Mouse (Mus musculus) adrenal gland, postnatal 36 days (tissue): ENCODE measurements at regions not wholly inside any gene's neighbourhood (a gene's known extent, or its start where the extent isn't known, plus 50 kb on each side); places are given as distances from the start of the nearest gene placed in this dataset.
"Not testable (repeated sequence)": the region's sequence is repeated elsewhere in the genome, so short reads cannot be mapped to it uniquely, and the experiment has no call there.

ENCODE experiments used
- DNase-seq, 2 experiments: peaks; one replicate each; pipeline ENCODE4 v3.0.0; 2021; ENCODE audit warnings: mixed read lengths in 1 of 2

GRCm38 (mm10) chr1:107677404-107677803 lies 87.6 kb downstream of the Serpinb8 start:
- DNase-seq: no peak

- no peak for DNase-seq
Measured at GRCm38 (mm10) chr1:107696858-107697257, 107.1 kb downstream of the Serpinb8 start.

- DNase-seq: no peak
Measured at GRCm38 (mm10) chr1:107706108-107706548, 116.3 kb downstream of the Serpinb8 start.

- DNase-seq: no peak
Measured at GRCm38 (mm10) chr1:107708601-107709000, 118.8 kb downstream of the Serpinb8 start.

- DNase-seq: no peak
Measured at GRCm38 (mm10) chr1:107714869-107715268, 125.1 kb downstream of the Serpinb8 start.

GRCm38 (mm10) chr1:107719304-107719703 lies 129.5 kb downstream of the Serpinb8 start:
- no peak for DNase-seq

- DNase-seq: no peak
Measured at GRCm38 (mm10) chr1:107728113-107728839, 138.5 kb downstream of the Serpinb8 start.

- DNase-seq: no peak
Measured at GRCm38 (mm10) chr1:107765307-107765706, 175.5 kb downstream of the Serpinb8 start.

DNA sequence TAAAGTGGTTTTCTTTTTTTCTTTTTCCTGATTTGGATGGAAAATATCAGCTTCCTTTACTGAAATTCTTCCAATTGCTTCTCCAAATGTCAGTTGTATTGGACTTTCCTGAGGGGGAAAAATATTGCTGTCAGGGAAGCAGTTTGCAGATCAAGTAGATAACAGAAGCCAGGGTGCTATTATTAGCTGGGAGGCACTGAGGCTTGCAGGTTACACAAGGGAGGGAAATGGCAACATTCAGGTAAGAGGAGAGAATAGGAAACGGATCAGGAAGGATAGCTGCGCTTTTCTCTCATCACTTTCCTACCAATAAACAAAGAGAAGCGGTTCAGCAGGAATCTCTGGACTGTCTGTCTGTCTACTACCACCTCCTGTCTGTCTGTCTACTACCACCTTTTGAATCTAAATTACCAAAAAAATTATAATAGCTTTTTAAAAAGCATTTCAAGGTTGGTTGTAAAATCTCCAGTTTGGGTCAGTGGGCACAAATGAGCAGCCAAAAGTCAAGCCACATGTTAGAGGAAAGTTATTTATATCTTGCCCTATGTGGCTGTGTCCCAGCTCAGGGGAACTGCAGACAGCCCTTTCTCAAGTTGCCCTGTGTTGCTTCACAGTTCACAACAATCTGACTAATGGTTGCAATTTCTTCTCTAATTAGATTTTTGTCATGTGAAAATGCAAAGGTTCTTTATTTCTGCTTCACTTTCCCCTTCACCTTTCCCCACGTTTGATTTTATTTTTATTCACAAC lies 177.6 kb downstream of the Serpinb8 start:
- DNase-seq: no peak

- no peak for DNase-seq
Measured at GRCm38 (mm10) chr1:107772967-107773366, 183.2 kb downstream of the Serpinb8 start.

DNA sequence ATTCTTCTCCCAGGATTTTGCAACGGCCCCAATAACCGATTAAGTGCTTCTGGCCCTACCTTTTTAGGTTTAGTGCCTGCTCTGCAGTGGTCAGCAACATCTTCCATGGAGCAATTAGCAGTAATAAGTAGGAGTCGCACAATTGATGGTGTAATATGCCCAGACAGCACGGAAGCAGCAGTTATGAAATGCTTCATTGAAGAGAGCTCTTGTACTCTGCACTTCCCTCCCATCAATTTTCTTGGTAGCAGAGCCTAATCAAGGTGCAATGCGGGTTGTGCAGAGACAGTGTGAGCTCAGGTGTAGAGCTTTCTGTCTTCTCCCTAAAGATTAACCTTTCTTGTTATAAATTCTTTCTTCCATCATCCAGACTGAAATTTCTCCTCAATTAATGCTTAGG lies 193.3 kb downstream of the Serpinb8 start:
- DNase-seq: no peak

- DNase-seq: no peak
Measured at GRCm38 (mm10) chr1:107805823-107806222, 216.0 kb downstream of the Serpinb8 start.

DNA sequence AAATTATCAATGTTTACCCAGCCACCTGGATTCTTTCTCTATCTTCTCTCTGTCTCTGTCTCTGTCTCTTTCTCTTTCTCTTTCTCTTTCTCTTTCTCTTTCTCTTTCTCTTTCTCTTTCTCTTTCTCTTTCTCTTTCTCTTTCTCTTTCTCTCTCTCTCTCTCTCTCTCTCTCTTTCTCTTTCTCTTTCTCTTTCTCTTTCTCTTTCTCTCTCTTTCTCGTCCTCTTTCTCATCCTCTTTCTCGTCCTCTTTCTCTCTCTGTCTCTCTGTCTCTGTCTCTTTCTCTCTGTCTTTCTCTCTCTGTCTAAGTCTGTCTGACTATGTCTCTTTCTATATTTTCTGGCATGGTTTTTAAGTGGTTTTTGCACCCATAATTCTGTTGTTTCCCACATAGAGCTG lies 217.6 kb downstream of the Serpinb8 start:
- DNase-seq: not testable (repeated sequence)

DNA sequence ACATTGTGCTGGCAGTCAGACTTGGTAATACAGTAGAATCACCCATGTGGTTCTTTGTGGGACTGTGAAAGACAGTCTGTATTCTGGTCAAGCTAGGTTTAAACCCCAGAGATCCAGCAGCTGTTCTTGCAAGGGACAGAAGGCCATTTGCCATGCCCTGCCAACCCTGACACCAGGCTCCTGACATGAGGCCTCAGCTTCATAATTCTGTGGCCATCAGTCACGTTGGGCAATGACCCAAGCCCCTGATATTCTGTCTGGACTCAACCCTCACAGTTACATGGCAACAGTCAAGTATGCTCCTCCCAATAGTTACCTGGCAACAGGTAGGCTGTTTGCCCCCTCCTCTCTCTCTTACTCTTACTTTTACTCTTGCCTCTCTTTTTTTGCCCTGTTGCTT lies 221.3 kb downstream of the Serpinb8 start:
- no peak for DNase-seq

DNA sequence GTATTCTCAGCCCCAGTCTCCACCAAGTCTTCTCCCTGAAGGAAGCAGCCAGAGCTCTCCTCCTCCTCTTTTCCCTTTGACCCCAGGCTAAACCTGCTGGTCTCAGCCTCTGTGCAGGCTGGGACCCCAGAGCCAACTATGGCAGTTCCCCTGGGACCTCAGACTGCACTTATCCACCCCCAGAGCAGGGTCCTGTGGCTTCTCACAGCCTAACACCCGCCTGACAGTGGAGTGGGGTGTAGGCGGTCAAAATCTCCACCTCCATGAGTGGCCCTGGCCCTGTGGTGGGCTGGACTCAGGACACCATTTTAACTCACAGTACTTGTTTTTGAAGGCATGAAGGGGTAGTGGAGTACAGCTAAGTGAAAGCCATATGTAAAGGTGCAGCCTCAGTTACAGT lies 222.1 kb downstream of the Serpinb8 start:
- DNase-seq: no peak

DNA sequence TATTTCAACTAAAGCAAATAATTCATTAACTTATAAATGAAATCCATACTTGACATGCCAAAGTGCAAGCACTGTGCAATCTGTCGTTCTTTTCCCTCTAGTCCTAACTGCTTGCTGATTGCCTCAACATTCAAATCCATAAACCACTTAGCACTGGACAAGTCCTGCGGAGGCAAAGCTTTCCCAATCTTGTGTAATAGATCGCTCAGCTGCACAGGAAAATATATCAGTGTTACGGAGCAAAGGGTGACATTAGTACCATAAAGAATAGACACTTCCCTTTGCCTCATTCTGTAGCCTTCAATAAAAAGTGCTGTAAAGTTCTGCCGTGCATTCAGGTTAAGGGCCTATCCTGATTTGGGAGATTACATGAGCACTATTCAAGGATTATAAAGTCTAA lies 248.1 kb downstream of the Serpinb8 start:
- DNase-seq: no peak

DNA sequence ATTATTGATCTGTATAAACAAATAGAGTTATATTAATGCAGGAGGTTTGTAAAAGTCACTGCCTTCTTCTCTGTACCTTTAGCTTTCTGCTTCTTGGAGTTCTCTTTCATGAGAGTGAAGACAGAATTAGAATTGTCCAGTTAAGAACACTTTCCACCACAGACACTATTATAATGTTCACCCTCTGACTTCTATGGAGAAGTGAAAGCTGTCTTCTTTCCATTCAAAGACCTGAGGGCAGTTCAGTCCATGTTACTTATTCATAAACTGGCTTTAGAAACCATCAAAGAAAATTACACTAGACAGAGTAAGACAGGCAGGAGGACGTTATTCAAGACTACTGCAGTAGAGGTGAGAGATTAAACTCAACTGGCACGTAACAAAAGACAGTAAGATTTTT lies 262.6 kb downstream of the Serpinb8 start:
- no peak for DNase-seq

DNA sequence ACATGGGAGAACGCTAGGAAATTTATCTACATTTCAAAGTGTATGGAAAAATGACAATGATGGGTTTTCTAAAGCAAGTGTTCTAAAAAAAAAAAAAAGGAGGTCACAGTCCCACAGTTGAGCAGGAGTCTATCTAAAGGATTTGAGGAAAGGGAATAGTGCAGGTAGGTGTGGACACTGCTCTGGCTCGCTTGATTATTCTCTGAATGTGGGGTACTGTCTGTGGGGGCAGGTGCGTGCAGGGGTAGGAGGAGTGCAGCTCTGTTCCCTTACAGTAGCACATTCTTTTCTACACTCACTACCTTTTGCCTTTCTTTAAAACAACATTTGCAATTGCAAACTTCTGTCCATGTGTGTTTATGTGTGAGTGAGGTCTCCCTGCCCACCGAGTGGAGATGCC lies 263.2 kb downstream of the Serpinb8 start:
- no peak for DNase-seq

- no peak for DNase-seq
Measured at GRCm38 (mm10) chr1:107897743-107898437, 308.1 kb downstream of the Serpinb8 start.

GRCm38 (mm10) chr1:107899261-107899660 lies 309.5 kb downstream of the Serpinb8 start:
- no peak for DNase-seq

GRCm38 (mm10) chr1:107900449-107900848 lies 310.6 kb downstream of the Serpinb8 start:
- DNase-seq: no peak

DNA sequence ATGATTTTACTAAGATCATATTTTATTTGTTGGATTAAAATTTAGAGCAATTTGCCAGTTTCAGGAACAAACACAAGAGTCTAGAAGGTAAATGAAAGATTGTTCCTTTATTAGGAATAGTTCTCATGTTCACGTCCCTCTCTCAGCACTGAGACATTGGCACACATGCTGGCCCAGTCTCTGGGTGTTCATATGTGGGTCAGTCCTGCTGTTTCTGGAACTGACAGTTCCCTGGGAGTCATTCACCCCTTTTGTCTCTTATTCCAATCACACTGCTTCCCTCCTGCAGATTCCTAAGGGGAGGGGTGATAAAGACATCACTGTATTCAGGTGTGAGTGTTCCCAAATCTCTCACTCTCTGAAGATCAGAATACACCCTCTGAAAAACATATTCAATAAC lies 311.1 kb downstream of the Serpinb8 start:
- no peak for DNase-seq
